Mouse (Mus musculus): Measurements from ENCODE around the gene Cwc27. TPM values are rescaled to one million over a fixed set of nuclear protein-coding genes. Genes with fewer than 3 reads are reported as not detected.

Gene Cwc27
- polyA plus RNA-seq, 1 experiment, result 3.6 TPM

GRCm38 (mm10) chr13:104632427-104633167 is 184.3 kb downstream of the Cwc27 start:
- TF ChIP-seq FLI1 (IDR thresholded peaks at IDR 0.05; ENCODE audit: low read length) (no peak), GATA1 (IDR thresholded peaks at IDR 0.05; ENCODE audit: borderline replicate concordance, low read length) (no peak)
- H3K27me3 ChIP-seq (replicated peaks), result no peaks in the 10 kb centered on the region
- H3K36me3 ChIP-seq (replicated peaks; ENCODE audit: low read length), result peaks cover 29% of the 10 kb centered on the region
- H3K4me1 ChIP-seq, result no peaks in the 10 kb centered on the region
- H3K4me3 ChIP-seq (replicated peaks), result no peak overlapping the region
- H3K9me3 ChIP-seq, result no peaks in the 10 kb centered on the region

GRCm38 (mm10) chr13:104631621-104632205 is 185.2 kb downstream of the Cwc27 start:
- no peaks in the 10 kb centered on the region for H3K27me3 ChIP-seq (replicated peaks)
- no peaks in the 10 kb centered on the region for H3K9me3 ChIP-seq
- TF ChIP-seq GATA1 (IDR thresholded peaks at IDR 0.05; ENCODE audit: borderline replicate concordance, low read length), result no peak
- TF ChIP-seq FLI1 (IDR thresholded peaks at IDR 0.05; ENCODE audit: low read length), result no peak
- H3K4me3 ChIP-seq (replicated peaks), result no peak overlapping the region
- H3K36me3 ChIP-seq (replicated peaks; ENCODE audit: low read length), result peaks cover 34% of the 10 kb centered on the region
- H3K4me1 ChIP-seq, result no peaks in the 10 kb centered on the region

DNA sequence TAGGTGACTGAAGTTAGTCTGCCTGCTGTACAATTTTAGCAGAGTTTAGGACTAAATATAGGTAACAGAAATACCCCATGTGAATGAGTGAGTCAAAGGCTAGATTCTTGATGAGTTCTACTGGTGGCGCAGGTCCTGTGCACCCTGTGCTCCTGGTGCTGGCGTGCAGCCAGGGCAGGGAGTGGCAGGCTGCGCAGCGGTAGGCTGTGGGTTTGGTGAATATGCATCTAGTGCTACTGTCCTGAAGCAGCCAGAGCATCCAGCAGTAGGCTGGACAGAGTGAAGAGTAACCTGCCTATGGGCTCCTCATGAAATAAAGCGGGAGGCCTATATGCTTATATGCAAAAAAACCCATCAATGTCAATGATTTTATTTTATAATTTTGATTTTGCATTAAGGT is 186.1 kb downstream of the Cwc27 start:
- no peak for TF ChIP-seq FLI1 (IDR thresholded peaks at IDR 0.05; ENCODE audit: low read length)
- no peak for TF ChIP-seq GATA1 (IDR thresholded peaks at IDR 0.05; ENCODE audit: borderline replicate concordance, low read length)
- H3K27me3 ChIP-seq (replicated peaks), result no peaks in the 10 kb centered on the region
- H3K4me1 ChIP-seq, result no peaks in the 10 kb centered on the region
- H3K4me3 ChIP-seq (replicated peaks), result no peak overlapping the region
- no peaks in the 10 kb centered on the region for H3K9me3 ChIP-seq
- H3K36me3 ChIP-seq (replicated peaks; ENCODE audit: low read length), result peaks cover 35% of the 10 kb centered on the region

DNA sequence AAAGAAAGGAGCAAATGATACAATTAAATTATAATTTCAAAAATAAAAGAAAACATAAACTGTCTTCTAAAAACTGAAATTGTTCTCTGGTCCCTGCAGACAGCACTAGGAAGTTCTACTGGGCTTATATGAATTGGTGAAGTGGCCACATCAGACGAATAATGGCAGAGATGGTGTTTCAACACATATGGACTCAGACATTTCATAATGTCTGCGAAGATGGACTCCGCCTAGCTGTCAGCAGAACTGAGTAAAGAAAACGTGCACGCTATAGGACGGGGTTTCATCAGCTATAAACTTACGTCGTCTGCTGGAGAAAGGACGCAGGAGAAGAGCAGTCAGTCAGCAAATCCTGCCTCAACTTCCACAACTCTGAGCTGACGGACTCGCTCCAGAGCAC is 187.3 kb downstream of the Cwc27 start:
- H3K4me3 ChIP-seq (replicated peaks), result no peak overlapping the region
- peaks cover 38% of the 10 kb centered on the region for H3K36me3 ChIP-seq (replicated peaks; ENCODE audit: low read length)
- H3K27me3 ChIP-seq (replicated peaks), result no peaks in the 10 kb centered on the region
- no peaks in the 10 kb centered on the region for H3K4me1 ChIP-seq
- H3K9me3 ChIP-seq, result no peaks in the 10 kb centered on the region
- TF ChIP-seq FLI1 (IDR thresholded peaks at IDR 0.05; ENCODE audit: low read length) (no peak), GATA1 (IDR thresholded peaks at IDR 0.05; ENCODE audit: borderline replicate concordance, low read length) (no peak)

DNA sequence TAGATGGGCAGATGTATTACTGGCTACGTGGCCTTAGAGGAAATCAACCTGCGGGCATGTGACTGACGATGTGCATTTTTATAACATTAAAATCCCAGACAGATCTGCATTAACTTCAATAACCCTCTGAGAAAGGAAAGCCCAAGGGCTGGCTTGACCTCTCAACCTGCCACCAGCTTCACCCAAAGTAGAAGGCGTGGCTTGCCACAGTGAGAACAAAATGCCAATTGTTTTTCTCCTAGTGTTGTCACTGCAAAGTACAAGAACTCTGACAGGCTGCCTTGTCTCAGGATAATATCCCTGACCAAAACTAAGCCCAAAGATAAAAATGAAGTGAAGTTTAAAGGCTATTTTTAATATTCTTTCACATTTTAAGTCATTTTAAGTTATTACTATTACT is 188.9 kb downstream of the Cwc27 start:
- Histone ChIP-seq H3K27me3 (replicated peaks) (no peaks in the 10 kb centered on the region), H3K4me3 (replicated peaks) (no peak overlapping the region), H3K9me3 (no peaks in the 10 kb centered on the region), H3K4me1 (peaks cover 5% of the 10 kb centered on the region; the same call in 1 of the 2 replicates), H3K36me3 (replicated peaks; ENCODE audit: low read length) (peaks cover 32% of the 10 kb centered on the region)
- TF ChIP-seq GATA1 (IDR thresholded peaks at IDR 0.05; ENCODE audit: borderline replicate concordance, low read length), result no peak
- no peak for TF ChIP-seq FLI1 (IDR thresholded peaks at IDR 0.05; ENCODE audit: low read length)

DNA sequence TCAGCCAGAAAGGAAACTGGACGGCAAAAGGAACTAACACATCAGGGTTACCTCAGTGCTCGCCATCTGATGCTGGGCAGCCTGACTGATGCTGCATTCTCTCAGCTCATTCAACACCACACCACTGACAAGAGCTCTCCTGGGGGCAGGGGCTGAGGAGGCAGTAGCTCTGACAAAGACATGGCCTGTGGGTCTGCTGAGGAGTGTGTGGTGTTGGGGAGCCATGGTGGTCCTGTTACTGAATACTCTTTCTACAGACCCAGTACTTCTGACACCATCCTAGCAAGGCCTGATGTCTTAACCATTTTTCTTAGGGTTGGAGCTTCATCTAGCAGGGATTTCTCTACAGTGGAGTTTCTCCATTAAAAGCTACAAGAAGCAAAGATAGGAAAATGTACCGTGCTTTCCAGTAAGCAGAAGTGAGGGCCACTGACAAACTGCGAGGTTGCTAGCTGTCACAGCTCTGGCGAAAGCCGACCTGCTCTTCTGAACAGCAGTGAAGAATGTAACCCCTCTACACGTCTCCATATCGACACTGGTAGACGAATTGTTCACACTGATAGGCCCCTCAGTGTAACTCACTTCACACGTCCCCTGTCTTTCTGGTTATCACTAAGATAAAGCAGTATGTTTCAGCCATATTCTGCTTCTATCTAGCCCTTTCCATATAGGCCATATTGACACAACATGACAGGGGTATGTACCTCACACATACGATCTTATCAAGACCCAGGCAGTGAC is 189.6 kb downstream of the Cwc27 start:
- H3K36me3 ChIP-seq (replicated peaks; ENCODE audit: low read length), result peaks cover 32% of the 10 kb centered on the region
- H3K27me3 ChIP-seq (replicated peaks), result no peaks in the 10 kb centered on the region
- H3K9me3 ChIP-seq, result no peaks in the 10 kb centered on the region
- H3K4me1 ChIP-seq, result peaks cover 9% of the 10 kb centered on the region; the same call in 1 of the 2 replicates
- TF ChIP-seq FLI1 (IDR thresholded peaks at IDR 0.05; ENCODE audit: low read length), result no peak
- TF ChIP-seq GATA1 (IDR thresholded peaks at IDR 0.05; ENCODE audit: borderline replicate concordance, low read length), result no peak
- no peak overlapping the region for H3K4me3 ChIP-seq (replicated peaks)

- TF ChIP-seq FLI1 (IDR thresholded peaks at IDR 0.05; ENCODE audit: low read length) (no peak), GATA1 (IDR thresholded peaks at IDR 0.05; ENCODE audit: borderline replicate concordance, low read length) (no peak)
- no peaks in the 10 kb centered on the region for H3K27me3 ChIP-seq (replicated peaks)
- no peaks in the 10 kb centered on the region for H3K9me3 ChIP-seq
- peaks cover 36% of the 10 kb centered on the region for H3K4me1 ChIP-seq
- H3K4me3 ChIP-seq (replicated peaks), result no peak overlapping the region
- H3K36me3 ChIP-seq (replicated peaks; ENCODE audit: low read length), result peaks cover 9% of the 10 kb centered on the region
Observed at GRCm38 (mm10) chr13:104623130-104623891, 193.6 kb downstream of the Cwc27 start.

DNA sequence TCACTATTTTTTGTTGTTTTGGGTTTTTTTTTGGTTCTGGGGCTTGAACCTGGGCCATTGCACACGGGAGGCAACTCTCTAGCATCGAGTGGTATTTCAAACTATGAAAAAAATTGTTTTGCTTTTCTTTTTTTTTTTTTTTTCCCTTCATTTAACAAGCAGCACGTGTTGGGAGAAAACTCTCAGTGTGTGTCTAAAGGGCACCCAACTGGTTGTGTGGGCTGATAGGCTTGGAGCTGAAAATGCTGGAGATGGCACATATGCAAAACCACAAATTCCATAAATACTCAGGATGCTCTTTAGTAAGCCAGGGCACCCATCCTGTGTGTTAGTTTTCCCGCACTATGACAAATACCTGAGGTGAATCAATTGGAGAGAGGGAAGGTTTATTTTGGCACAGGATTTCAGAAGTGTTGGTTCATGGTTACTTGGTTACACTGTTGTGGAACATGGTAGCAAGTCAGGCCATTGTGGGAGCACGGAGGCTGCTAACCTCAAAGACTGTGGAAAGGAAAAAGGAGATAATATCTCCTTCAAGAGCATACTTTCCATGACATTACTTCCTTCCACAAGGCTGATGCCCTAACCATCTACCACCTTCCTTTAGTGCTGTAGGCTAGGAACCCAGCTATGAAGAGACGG is 194.7 kb downstream of the Cwc27 start:
- no peak for TF ChIP-seq GATA1 (IDR thresholded peaks at IDR 0.05; ENCODE audit: borderline replicate concordance, low read length)
- TF ChIP-seq FLI1 (IDR thresholded peaks at IDR 0.05; ENCODE audit: low read length), result no peak
- H3K4me1 ChIP-seq, result peaks cover 44% of the 10 kb centered on the region
- no peaks in the 10 kb centered on the region for H3K9me3 ChIP-seq
- H3K27me3 ChIP-seq (replicated peaks), result no peaks in the 10 kb centered on the region
- H3K4me3 ChIP-seq (replicated peaks), result no peak overlapping the region
- peaks cover 6% of the 10 kb centered on the region for H3K36me3 ChIP-seq (replicated peaks; ENCODE audit: low read length)

GRCm38 (mm10) chr13:104620423-104620822 is 196.5 kb downstream of the Cwc27 start:
- H3K4me1 ChIP-seq, result peaks cover 48% of the 10 kb centered on the region
- TF ChIP-seq FLI1 (IDR thresholded peaks at IDR 0.05; ENCODE audit: low read length), result no peak
- no peak for TF ChIP-seq GATA1 (IDR thresholded peaks at IDR 0.05; ENCODE audit: borderline replicate concordance, low read length)
- no peaks in the 10 kb centered on the region for H3K36me3 ChIP-seq (replicated peaks; ENCODE audit: low read length)
- H3K9me3 ChIP-seq, result no peaks in the 10 kb centered on the region
- no peaks in the 10 kb centered on the region for H3K27me3 ChIP-seq (replicated peaks)
- no peak overlapping the region for H3K4me3 ChIP-seq (replicated peaks)
